Mouse (Mus musculus) ES-E14 (cell line): ENCODE measurements around the gene Nav2. TPM values are rescaled to one million over a fixed set of nuclear protein-coding genes. Genes with fewer than 3 reads are reported as not detected.

ENCODE experiments used
- DNase-seq: peaks from one replicate; pipeline ENCODE4 v3.0.0-alpha.2; 2013; ENCODE audit warnings: low read depth, low spot score
- H3K27ac ChIP-seq: 2 replicates; pipeline ENCODE4 v1.5.1; 2012; ENCODE audit warnings: low read depth, mild to moderate bottlenecking, low read length, moderate library complexity, mixed read lengths; ENCODE audit not compliant: poor library complexity, insufficient read depth, severe bottlenecking
- H3K36me3 ChIP-seq: 2 replicates; pipeline ENCODE4 v1.6.1; 2012; ENCODE audit warnings: mild to moderate bottlenecking, low read length, moderate library complexity, mixed read lengths; ENCODE audit not compliant: control insufficient read depth, poor library complexity, insufficient read depth, severe bottlenecking
- H3K4me1 ChIP-seq, 2 experiments: fragments of 150-350 bp in 1 of 2; sonication (generic) in 1 of 2; 2 replicates each; pipeline ENCODE4 v1.6.1; 2012; ENCODE audit warnings: low read length in 2 of 2, mild to moderate bottlenecking in 1 of 2, mixed read lengths in 1 of 2; ENCODE audit not compliant: control insufficient read depth in 2 of 2, insufficient read depth in 2 of 2, poor library complexity in 1 of 2
- H3K4me3 ChIP-seq, 2 experiments: fragments of 150-350 bp in 1 of 2; sonication (generic) in 1 of 2; 2 replicates each; pipeline ENCODE4 v1.5.1; 2012; ENCODE audit warnings: low read length in 2 of 2, low read depth in 1 of 2, mild to moderate bottlenecking in 1 of 2, mixed read lengths in 1 of 2; ENCODE audit not compliant: insufficient read depth in 1 of 2, poor library complexity in 1 of 2, severe bottlenecking in 1 of 2
- H3K9ac ChIP-seq: 2 replicates; pipeline ENCODE4 v1.6.1; 2012; ENCODE audit warnings: low read depth, mild to moderate bottlenecking, low read length, mixed read lengths; ENCODE audit not compliant: poor library complexity, insufficient read depth, severe bottlenecking
- H3K9me3 ChIP-seq: fragments of 150-350 bp; sonication (generic); 2 replicates; pipeline ENCODE4 v1.6.1; 2012; ENCODE audit warnings: low read depth, mild to moderate bottlenecking, low read length; ENCODE audit not compliant: control insufficient read depth, insufficient read depth
- CHD2 ChIP-seq: IDR thresholded peaks from 2 replicates; pipeline ENCODE4 v1.6.1; 2014; ENCODE audit warnings: mild to moderate bottlenecking, low read depth, low read length, inconsistent platforms
- HCFC1 ChIP-seq: IDR thresholded peaks from 2 replicates; pipeline ENCODE4 v1.6.1; 2012; ENCODE audit warnings: low read length, inconsistent platforms, borderline replicate concordance; ENCODE audit not compliant: insufficient read depth
- MAFK ChIP-seq: IDR thresholded peaks from 2 replicates; pipeline ENCODE4 v1.6.1; 2014; ENCODE audit warnings: mild to moderate bottlenecking, low read depth, low read length, inconsistent platforms; ENCODE audit not compliant: insufficient read depth
- ZC3H11A ChIP-seq: IDR thresholded peaks from 2 replicates; pipeline ENCODE4 v1.6.1; 2012; ENCODE audit warnings: low read depth, mild to moderate bottlenecking, inconsistent platforms, low read length, borderline replicate concordance
- ZNF384 ChIP-seq: IDR thresholded peaks from 2 replicates; pipeline ENCODE4 v1.6.1; 2012; ENCODE audit warnings: low read depth, low read length, inconsistent platforms
- in situ Hi-C, 2 experiments: fragments of 600-800 bp; cut with MboI; formaldehyde crosslinking; loops; one replicate each; pipeline ENCODE4 v1.15.1; 2025; ENCODE audit warnings: low sequenced_read_pairs in 2 of 2, inconsistent platforms in 1 of 2; ENCODE audit not compliant: unreplicated experiment in 2 of 2
- total RNA-seq: library from RNA; depleted of rRNA; stranded (reverse); fragments of 300-350 nt; gene quantifications from 2 replicates; pipeline ENCODE4 v1.2.3, GENCODE M21; 2012

Nav2 gene
- total RNA-seq, 1 experiment, result 18.2 TPM

DNA sequence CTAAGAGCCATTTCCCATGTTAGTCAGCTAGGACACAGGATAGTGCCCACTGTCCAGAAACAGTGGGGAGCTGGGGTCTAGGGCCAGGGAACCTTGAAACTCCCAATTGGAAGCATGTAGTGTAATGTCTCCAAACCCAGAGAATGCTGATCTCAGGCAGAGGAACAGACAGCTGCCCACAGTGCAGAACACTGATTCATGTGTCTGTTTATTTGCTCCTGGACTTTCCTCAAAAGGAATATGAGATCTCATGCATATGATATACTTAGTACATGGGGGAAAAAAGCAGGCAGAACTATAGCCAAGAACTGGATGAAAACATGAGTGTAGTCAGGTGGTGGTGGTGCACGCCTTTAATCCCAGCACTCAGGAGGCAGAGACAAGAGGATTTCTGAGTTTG lies 297.0 kb downstream of the Nav2 start:
- in situ Hi-C loops, result no loop called here
- Histone ChIP-seq H3K36me3 (no peaks in the 10 kb centered on the region), H3K9me3 (no peaks in the 10 kb centered on the region), H3K9ac (no peak overlapping the region), H3K4me3 (no peak overlapping the region), H3K4me1 (no peaks in the 10 kb centered on the region), H3K27ac (no peak overlapping the region)
- no peak for TF ChIP-seq MAFK
- no peak for DNase-seq

DNA sequence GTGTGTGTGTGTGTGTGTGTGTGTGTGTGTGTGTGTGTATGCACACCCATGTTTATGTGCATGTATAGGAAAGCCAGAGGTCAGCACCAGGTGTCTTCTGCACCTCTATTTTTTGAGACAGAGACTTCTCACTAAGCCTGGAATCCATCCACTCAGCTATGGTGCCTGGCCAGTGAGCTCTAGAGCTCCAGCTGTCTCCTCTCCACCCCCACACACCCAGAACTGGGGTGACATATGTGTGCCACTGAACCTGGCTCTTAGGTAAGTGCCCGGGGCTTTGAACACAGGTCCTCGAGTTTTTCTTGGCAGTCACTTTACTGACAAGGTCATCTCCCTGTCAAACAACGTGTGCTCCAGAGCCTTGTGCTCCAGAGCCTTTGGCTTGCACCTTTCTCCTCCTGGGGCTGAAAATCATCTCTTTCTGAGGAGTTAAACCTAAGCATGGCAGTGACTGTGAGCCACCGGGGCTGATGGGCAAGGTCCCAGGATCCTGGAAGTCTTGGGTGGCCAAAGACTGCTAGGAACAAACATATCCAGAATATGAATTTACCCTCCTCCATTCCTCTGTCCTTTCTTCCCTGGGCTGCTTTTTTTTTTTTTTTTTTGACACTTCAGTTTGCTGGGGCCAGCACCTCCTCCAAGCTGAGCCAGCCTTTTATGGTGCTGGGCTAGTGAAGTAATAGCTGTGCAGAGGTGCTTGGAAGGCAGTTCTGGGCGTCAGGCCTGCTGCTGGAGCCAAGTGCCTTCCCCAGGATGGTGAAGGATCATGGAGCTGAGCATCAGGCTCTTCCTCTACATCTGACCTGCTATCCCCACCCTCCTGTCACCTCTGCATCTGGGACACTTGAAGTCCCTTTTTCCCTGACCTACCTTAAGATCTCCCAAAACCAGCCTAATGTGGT lies 298.5 kb downstream of the Nav2 start:
- Histone ChIP-seq H3K27ac (no peak overlapping the region), H3K4me3 (no peak overlapping the region), H3K4me1 (no peaks in the 10 kb centered on the region), H3K9me3 (no peaks in the 10 kb centered on the region), H3K9ac (no peak overlapping the region), H3K36me3 (no peaks in the 10 kb centered on the region)
- in situ Hi-C loops, result no loop called here
- DNase-seq, result no peak
- TF ChIP-seq HCFC1 (no peak), ZNF384 (0 out of 2 replicates have a peak, but pooled peaks have one; percentile 12), ZC3H11A (no peak), CHD2 (no peak), MAFK (no peak)

DNA sequence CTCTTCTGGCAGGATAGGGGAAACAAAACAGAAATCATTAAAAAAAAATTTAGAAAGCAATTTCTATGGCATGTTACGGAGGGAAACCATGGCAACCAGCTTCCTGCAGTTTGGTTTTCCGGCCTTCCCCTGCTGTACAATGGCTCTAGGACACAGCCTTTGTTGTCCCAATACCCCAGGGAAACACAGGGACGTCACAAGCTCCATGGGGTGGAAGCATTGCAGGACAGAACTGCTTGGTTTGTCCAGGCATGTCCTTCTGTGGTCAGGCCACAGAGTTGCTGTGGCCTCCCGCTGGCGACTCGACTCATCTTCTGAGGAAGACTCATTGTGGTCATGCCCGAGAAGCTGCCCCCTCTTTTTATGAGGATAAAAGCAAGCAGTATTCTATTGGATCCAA lies 301.0 kb downstream of the Nav2 start:
- no peak for DNase-seq
- no peaks in the 10 kb centered on the region for H3K36me3 ChIP-seq
- no peak overlapping the region for H3K9ac ChIP-seq
- no peaks in the 10 kb centered on the region for H3K4me1 ChIP-seq
- TF ChIP-seq MAFK (no peak), ZC3H11A (no peak), ZNF384 (no peak), CHD2 (no peak), HCFC1 (no peak)
- in situ Hi-C loops, result no loop called here
- no peaks in the 10 kb centered on the region for H3K9me3 ChIP-seq
- H3K4me3 ChIP-seq, result no peak overlapping the region
- no peak overlapping the region for H3K27ac ChIP-seq

DNA sequence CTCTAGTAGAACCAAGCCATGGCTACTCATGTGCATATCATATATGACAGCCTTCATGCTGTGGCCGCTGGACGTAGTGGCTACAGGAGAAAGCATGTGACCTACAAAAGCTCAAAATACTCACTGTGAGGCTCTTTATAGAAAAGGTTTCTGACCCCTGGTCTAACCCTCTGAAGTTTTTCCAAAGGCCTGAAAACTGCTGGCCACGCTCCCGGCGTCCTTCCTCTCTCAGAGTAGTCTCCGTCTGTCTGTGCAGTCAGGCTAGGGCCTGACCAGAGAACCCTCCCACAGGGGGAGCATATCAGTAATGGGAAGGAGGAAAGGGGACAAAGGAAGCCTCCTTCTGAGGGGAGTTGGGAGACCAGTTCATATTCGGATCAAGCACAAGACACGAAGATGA lies 302.2 kb downstream of the Nav2 start:
- Histone ChIP-seq H3K4me3 (no peak overlapping the region), H3K9me3 (no peaks in the 10 kb centered on the region), H3K4me1 (no peaks in the 10 kb centered on the region), H3K9ac (no peak overlapping the region), H3K27ac (no peak overlapping the region), H3K36me3 (no peaks in the 10 kb centered on the region)
- no peak for DNase-seq
- in situ Hi-C loops, result no loop called here
- no peak for TF ChIP-seq MAFK
- TF ChIP-seq ZNF384, result no peak
- no peak for TF ChIP-seq CHD2
- TF ChIP-seq HCFC1, result no peak
- no peak for TF ChIP-seq ZC3H11A

DNA sequence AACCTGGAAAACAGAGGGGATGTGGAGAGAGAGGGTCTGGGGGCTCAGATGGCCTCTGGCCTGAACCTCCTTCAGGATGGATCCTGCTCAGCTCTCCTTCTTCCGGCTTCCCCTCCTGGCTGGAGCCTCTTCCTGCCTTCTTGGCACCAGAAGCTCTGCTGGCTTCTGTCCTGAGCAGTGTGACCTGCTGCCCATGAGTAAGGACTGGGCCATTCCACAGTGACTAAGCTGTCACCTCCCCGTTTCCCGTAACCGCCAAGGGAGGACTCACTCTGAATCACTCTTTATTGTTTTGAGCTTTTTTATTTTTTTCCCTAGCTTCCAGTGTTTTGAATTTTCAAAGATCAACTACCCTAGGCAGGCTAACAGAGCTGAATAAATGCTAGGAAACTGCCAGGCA lies 304.5 kb downstream of the Nav2 start:
- Histone ChIP-seq H3K4me3 (no peak overlapping the region), H3K27ac (no peak overlapping the region), H3K4me1 (no peaks in the 10 kb centered on the region), H3K36me3 (no peaks in the 10 kb centered on the region), H3K9me3 (no peaks in the 10 kb centered on the region), H3K9ac (no peak overlapping the region)
- no peak for TF ChIP-seq CHD2
- no peak for TF ChIP-seq ZNF384
- TF ChIP-seq HCFC1, result no peak
- no peak for TF ChIP-seq MAFK
- no peak for TF ChIP-seq ZC3H11A
- DNase-seq, result no peak
- in situ Hi-C loops, result no loop called here
